Mouse (Mus musculus) gastrocnemius, postnatal 14 days (tissue): Measurements from ENCODE around the gene Snapc5. TPM values are rescaled to one million over a fixed set of nuclear protein-coding genes. Genes with fewer than 3 reads are reported as not detected.
"Not testable (repeated sequence)": the region's sequence is repeated elsewhere in the genome, so short reads cannot be mapped to it uniquely, and the experiment has no call there.

ENCODE experiments used
- DNase-seq: peaks from one replicate; pipeline ENCODE4 v3.0.0; 2021; ENCODE audit warnings: mixed read lengths
- intact Hi-C: fragments of 180-260 bp; cut with DNase I; formaldehyde crosslinking; loops from one replicate; pipeline ENCODE4 v1.15.1; 2025; ENCODE audit warnings: low total_unique reads
- total RNA-seq, 2 experiments: library from RNA; stranded (reverse); gene quantifications; 2 replicates each; pipeline ENCODE4 v1.2.3; 2021

Gene Snapc5
- total RNA-seq, 2 experiments from 2014 or later = 15.6 to 16.4 TPM

- intact Hi-C loops = no loop called here
- no peak for DNase-seq
Observed at GRCm38 (mm10) chr9:64197524-64197923, 18.4 kb downstream of the Snapc5 start.

GRCm38 (mm10) chr9:64198068-64198762 lies 19.1 kb downstream of the Snapc5 start:
- no peak for DNase-seq
- intact Hi-C loops = no loop called here

- DNase-seq, intact Hi-C loops: not testable (repeated sequence)
Observed at GRCm38 (mm10) chr9:64198763-64199418, 19.8 kb downstream of the Snapc5 start.

GRCm38 (mm10) chr9:64199897-64200296 lies 20.8 kb downstream of the Snapc5 start:
- DNase-seq = no peak
- intact Hi-C loops = no loop called here

- intact Hi-C loops = no loop called here
- no peak for DNase-seq
Observed at GRCm38 (mm10) chr9:64202331-64202730, 23.3 kb downstream of the Snapc5 start.

- no peak for DNase-seq
- intact Hi-C loops = no loop called here
Observed at GRCm38 (mm10) chr9:64202866-64203265, 23.8 kb downstream of the Snapc5 start.

GRCm38 (mm10) chr9:64207509-64208084 lies 28.5 kb downstream of the Snapc5 start:
- intact Hi-C loops = no loop called here
- DNase-seq = no peak

GRCm38 (mm10) chr9:64214452-64214851 lies 35.4 kb downstream of the Snapc5 start:
- DNase-seq = no peak
- intact Hi-C loops = no loop called here

- intact Hi-C loops = no loop called here
Observed at GRCm38 (mm10) chr9:64216090-64216489, 37.0 kb downstream of the Snapc5 start.

GRCm38 (mm10) chr9:64216641-64217040 lies 37.6 kb downstream of the Snapc5 start:
- intact Hi-C loops = no loop called here
- no peak for DNase-seq

More at GRCm38 (mm10) chr9:64216090-64216489, 37.0 kb downstream of the Snapc5 start:
- DNase-seq = no peak

GRCm38 (mm10) chr9:64217887-64218286 lies 38.8 kb downstream of the Snapc5 start:
- DNase-seq = no peak
- intact Hi-C loops = no loop called here

- DNase-seq = no peak
- intact Hi-C loops = no loop called here
Observed at GRCm38 (mm10) chr9:64219305-64219704, 40.2 kb downstream of the Snapc5 start.

GRCm38 (mm10) chr9:64219772-64220420 lies 40.8 kb downstream of the Snapc5 start:
- intact Hi-C loops = no loop called here
- no peak for DNase-seq

- intact Hi-C loops = no loop called here
- DNase-seq = no peak
Observed at GRCm38 (mm10) chr9:64220603-64221002, 41.5 kb downstream of the Snapc5 start.

GRCm38 (mm10) chr9:64221480-64221879 lies 42.4 kb downstream of the Snapc5 start:
- no peak for DNase-seq
- intact Hi-C loops = no loop called here

GRCm38 (mm10) chr9:64222098-64222497 lies 43.0 kb downstream of the Snapc5 start:
- intact Hi-C loops = no loop called here
- no peak for DNase-seq

GRCm38 (mm10) chr9:64225805-64226204 lies 46.7 kb downstream of the Snapc5 start:
- intact Hi-C loops = no loop called here
- no peak for DNase-seq

GRCm38 (mm10) chr9:64227736-64228135 lies 48.7 kb downstream of the Snapc5 start:
- no peak for DNase-seq
- intact Hi-C loops = no loop called here

GRCm38 (mm10) chr9:64228972-64229371 lies 49.9 kb downstream of the Snapc5 start:
- no peak for DNase-seq
- intact Hi-C loops = no loop called here

- DNase-seq = no peak
- intact Hi-C loops = no loop called here
Observed at GRCm38 (mm10) chr9:64231171-64231570, 52.1 kb downstream of the Snapc5 start.
